Mouse (Mus musculus) layer of hippocampus, postnatal 25 days (tissue): ENCODE measurements at regions not wholly inside any gene's neighbourhood (a gene's known extent, or its start where the extent isn't known, plus 50 kb on each side); places are given as distances from the start of the nearest gene placed in this dataset.

Experiments
- DNase-seq, 2 experiments: peaks; one replicate each; pipeline ENCODE4 v3.0.0; 2022; ENCODE audit warnings: mixed read lengths in 2 of 2, low spot score in 1 of 2; ENCODE audit errors: extremely low spot score in 1 of 2

DNA sequence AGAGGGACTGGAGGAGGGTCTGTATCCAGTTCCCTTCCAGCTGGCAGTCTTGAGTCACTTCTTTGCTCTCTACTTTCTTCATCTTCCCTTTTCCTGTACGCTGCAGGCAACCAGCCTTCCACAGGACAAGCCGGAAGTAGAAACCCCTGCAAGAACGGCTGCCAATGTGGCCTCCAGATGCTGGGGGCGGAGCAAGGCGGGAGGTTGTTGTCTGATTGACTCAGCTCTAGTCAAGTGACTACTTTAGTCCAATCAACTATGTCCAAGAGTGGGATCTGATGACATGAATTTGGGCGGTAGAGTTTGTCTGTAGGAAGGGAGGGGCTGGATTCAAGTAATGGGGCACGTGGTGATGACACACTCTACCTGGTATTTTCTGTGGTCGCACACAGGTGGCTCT, 156.1 kb upstream of the Irx6 start:
- no peak for DNase-seq

GRCm38 (mm10) chr8:92518486-92518885, 155.6 kb upstream of the Irx6 start:
- DNase-seq: no peak

DNA sequence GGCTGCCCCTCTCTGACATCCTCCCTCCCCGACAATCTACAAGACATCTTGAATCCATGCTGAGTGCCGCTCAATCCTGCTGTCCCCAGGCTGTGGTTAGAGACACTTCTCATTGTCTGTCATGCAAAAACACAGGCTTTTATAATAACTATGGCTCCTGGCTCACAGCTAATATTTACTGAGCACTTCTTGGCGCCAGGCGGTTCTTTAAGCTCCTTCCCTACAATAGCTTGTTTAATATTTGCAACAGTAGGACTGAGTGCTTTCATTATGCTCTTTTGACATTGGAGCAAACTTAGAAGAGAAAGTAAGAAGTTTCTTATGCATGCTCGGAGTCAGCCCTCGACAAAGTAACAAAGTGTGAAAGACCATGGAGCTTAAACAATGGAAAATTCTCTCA, 151.6 kb upstream of the Irx6 start:
- no peak for DNase-seq

- DNase-seq: no peak
Measured at GRCm38 (mm10) chr8:92529756-92530155, 144.3 kb upstream of the Irx6 start.

- no peak for DNase-seq
Measured at GRCm38 (mm10) chr8:92540636-92541035, 133.5 kb upstream of the Irx6 start.

DNA sequence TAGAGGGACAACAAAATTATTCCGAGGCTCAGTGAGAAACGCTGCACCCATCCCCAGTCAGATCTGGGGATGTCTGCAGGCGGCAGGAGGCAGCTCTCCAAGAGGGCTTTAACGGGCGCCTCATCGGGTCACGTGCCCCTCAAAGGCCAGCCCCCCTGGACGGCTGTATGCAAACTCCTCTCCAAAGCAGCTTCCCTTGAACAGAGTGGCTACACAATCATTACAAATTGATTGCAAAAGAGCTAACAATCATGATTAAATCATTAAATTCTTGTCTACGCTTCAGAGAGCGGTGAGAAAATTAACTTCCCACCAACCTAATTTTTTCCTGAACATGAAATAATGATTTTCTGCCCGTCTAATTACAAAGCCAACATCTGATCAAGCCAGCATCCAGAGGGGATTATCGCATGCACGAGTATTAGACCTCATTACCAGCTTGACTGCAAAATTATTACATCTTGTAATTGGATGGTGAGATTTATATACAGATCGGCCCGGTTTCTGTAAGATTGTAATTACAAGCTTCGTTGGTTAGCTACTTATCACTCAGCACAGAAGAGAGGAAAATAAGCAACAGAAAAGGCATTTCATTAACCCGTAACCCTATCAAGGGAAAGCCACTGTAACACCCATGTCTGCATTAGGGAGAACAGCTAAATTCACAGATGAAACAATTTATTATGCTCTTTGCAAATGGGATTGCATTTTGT, 128.6 kb upstream of the Irx6 start:
- no peak for DNase-seq

- DNase-seq: no peak
Measured at GRCm38 (mm10) chr8:92555140-92555539, 118.9 kb upstream of the Irx6 start.

DNA sequence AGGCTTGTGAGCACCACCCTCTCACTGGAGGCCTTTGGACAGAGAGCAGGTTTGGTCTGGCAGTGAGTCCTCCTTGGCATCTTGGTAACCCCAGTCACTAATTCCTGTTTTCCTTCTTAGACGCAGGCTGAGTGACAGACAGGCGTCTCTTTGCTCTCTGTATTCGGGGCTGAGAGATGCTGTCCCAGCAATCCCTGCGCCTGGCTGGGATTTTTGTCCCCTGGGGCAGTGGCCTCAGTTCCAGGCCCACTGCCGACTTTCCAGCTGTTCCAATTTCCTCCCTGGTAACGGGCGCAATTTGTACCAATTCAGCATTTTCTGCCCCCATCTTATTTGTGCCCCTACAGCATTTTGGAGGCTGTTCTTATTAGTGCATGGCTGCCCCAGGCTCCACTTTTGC, 118.5 kb upstream of the Irx6 start:
- no peak for DNase-seq

DNA sequence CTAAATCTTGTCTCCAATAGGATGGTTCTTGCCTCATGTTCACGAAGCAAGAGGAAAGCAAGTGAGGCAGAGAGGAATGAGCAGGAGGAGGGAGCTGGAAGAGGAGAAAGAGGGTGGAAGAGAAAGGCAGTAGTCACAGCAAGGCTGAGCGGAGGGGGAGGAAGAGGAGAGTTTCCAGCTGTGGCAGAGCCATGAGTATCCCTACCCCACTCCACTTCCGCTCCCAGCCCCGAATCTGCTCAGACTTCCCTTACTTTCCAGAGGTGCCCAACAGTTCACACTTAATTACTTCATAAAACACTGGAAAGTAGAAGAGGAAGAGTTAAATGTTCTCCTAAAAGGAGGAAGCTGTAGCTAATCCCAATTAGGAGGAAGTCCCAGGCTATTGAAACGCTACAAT, 111.6 kb upstream of the Irx6 start:
- DNase-seq: no peak

DNA sequence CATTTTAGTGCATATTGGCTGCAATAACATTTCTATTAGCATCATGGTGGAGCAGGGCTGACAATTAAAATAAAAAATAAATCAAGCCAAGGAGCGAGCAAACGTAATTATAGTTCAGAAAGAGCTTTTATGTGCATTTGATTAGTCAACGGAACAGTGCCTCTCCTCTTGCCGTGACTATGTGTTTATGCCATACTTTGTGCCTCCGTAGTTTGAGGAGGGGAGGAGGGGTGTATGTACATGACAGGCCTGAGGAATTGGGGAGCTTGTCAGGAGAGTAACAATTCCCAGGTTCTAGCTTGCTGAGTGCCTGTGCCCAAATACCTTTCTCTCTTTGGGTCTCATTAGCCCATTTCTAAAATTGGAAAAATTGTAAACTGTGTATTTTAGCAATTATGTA, 111.1 kb upstream of the Irx6 start:
- DNase-seq: no peak

DNA sequence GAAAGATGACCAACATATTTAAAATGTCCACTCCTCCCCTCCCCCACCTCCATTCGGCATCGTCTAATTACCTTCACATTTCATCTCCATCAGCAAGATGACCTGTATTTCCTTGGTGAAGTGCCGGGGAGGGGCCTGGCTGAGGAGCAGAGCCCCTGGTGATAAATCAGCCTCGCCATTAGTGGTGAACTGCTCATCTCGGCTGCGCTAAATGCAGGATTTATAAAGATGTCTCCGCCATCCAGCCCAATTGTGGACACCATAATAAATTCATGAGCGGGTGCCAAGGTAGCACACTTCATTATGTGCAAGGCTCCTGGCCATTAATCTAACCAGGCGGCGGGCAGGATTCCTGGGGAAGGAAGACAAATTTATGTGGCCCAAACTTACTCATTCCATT, 104.4 kb upstream of the Irx6 start:
- DNase-seq: no peak

DNA sequence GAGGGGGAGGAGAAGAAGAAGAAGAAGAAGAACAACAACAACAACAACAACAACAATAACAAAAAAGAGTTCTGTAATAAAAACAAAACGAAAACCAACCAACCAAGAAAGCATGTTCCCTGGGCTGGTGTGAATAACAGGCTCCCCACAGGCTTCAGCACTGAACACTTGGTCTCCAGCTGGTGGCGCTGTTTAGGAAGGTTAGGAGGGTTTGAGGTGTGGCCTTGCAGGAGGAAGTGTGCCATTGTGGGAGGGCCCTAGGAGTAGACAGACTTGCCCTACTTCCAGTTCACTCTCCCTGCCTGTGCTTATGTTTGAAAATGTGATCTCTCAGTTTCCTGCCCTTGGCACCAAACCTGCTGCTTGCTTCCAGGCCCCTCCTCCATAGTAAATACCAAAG, 94.6 kb upstream of the Irx6 start:
- DNase-seq: no peak

- DNase-seq: no peak
Measured at GRCm38 (mm10) chr8:92581051-92581450, 93.0 kb upstream of the Irx6 start.

DNA sequence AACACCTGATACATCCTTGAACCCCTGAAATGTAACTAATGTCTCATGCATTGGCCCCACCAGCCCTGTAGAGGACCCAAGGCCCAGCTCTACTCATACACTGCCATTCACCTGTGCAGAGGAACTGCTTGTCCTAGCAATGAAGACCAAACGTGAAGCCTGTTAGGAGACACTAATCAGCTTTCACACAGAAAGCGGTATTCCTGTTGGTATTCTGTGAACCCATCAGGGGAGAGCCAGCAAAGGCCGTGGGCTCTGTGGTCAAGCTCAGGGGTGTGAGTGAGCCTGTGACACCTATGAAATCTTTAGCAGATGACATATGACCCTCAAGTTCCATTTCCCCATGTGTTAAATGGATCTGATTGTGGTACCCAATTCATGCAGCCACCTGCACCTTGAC, 73.3 kb upstream of the Irx6 start:
- no peak for DNase-seq

GRCm38 (mm10) chr8:92602973-92603372, 71.1 kb upstream of the Irx6 start:
- no peak for DNase-seq

DNA sequence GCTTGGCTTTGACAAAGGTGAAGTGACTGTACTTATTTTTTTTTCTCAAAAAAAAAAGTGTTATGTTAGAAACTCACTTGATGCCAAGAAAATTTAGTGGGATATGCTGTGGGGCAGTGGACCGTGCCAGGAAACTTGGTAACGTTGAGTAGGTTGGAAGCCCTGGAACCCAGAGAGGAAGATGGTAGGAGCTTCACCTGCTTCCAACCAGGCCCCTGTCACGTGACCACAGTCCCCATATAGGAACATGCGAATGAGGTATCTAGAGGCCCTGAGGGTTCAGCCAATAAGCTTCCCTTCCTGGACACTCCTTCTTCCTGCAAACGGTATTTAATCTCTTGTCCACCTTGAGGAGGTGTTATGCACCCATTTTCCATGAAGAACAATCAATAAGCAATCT, 68.5 kb upstream of the Irx6 start:
- DNase-seq: no peak

DNA sequence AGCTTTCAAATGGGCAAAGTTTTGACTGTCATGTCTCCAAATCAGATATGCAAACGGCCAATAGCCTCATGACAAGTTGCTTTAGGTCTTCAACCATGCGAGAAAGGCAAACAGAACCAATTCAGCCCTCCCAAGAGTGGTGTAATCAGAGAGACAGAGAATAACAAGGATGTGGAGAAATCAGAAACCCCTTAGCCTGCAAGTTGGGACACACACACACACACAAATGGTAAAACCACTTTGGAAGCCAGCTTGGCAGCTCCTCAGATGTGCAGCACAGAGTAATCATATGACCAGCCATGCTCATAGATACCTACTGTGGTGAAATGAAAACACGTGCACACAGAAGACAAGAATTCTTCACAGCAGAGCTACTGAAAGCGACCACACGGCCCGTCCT, 66.5 kb upstream of the Irx6 start:
- DNase-seq: no peak

GRCm38 (mm10) chr8:92609908-92610307, 64.2 kb upstream of the Irx6 start:
- DNase-seq: no peak

- no peak for DNase-seq
Measured at GRCm38 (mm10) chr8:92610487-92611059, 63.5 kb upstream of the Irx6 start.

- DNase-seq: no peak
Measured at GRCm38 (mm10) chr8:92613486-92613885, 60.6 kb upstream of the Irx6 start.

GRCm38 (mm10) chr8:92616341-92617115, 57.6 kb upstream of the Irx6 start:
- DNase-seq: no peak

GRCm38 (mm10) chr8:92618281-92618680, 55.8 kb upstream of the Irx6 start:
- no peak for DNase-seq
